Mouse (Mus musculus) lung, embryonic 15.5 days (tissue): ENCODE measurements around the gene Kansl1l. TPM values are rescaled to one million over a fixed set of nuclear protein-coding genes. Genes with fewer than 3 reads are reported as not detected.

ENCODE experiments used
- ATAC-seq: fragments of 200-750 bp; cut with Nextera tagmentation; 2 replicates; pipeline ENCODE4 v1.8.0; 2017; ENCODE audit warnings: moderate number of reproducible peaks, borderline replicate concordance; ENCODE audit not compliant: low FRiP score, low TSS enrichment; ENCODE audit errors: extremely low read depth
- H3K27ac ChIP-seq: fragments of 300-500 bp; sonication (generic); 2 replicates; pipeline ENCODE4 v1.5.1; 2015; ENCODE audit warnings: moderate library complexity, mild to moderate bottlenecking, inconsistent platforms
- H3K27me3 ChIP-seq: fragments of 300-500 bp; sonication (generic); 2 replicates; pipeline ENCODE4 v1.6.1; 2015; ENCODE audit warnings: inconsistent platforms
- H3K36me3 ChIP-seq: fragments of 300-500 bp; sonication (generic); 2 replicates; pipeline ENCODE4 v1.6.1; 2015; ENCODE audit warnings: inconsistent platforms
- H3K4me1 ChIP-seq: fragments of 300-500 bp; sonication (generic); 2 replicates; pipeline ENCODE4 v1.6.1; 2015; ENCODE audit warnings: inconsistent platforms
- H3K4me2 ChIP-seq: fragments of 300-500 bp; sonication (generic); 2 replicates; pipeline ENCODE4 v1.6.1; 2015; ENCODE audit warnings: inconsistent platforms, mild to moderate bottlenecking, moderate library complexity
- H3K4me3 ChIP-seq: fragments of 300-500 bp; sonication (generic); 2 replicates; pipeline ENCODE4 v1.5.1; 2015; ENCODE audit warnings: mild to moderate bottlenecking, inconsistent platforms
- H3K9ac ChIP-seq: fragments of 300-500 bp; sonication (generic); 2 replicates; pipeline ENCODE4 v1.6.1; 2015; ENCODE audit warnings: inconsistent platforms
- H3K9me3 ChIP-seq: fragments of 300-500 bp; sonication (generic); 2 replicates; pipeline ENCODE4 v1.6.1; 2016; ENCODE audit warnings: inconsistent platforms
- WGBS: fragments of 180-500 bp; shearing (Covaris S2); methylation state at CpG from one replicate; pipeline ENCODE4 v1.1.7; 2015; 5-methylcytosine and 5-hydroxymethylcytosine counted together
- polyA plus RNA-seq: library from polyadenylated mRNA; unstranded; fragments of >200 nt; fragmentation: Nextera tagmentation; extraction: Ambion mirVana; gene quantifications from 2 replicates; pipeline ENCODE4 v1.2.1, GENCODE M21; 2015

Gene Kansl1l
- polyA plus RNA-seq, 1 experiment from 2014 or later = 23.2 TPM

DNA sequence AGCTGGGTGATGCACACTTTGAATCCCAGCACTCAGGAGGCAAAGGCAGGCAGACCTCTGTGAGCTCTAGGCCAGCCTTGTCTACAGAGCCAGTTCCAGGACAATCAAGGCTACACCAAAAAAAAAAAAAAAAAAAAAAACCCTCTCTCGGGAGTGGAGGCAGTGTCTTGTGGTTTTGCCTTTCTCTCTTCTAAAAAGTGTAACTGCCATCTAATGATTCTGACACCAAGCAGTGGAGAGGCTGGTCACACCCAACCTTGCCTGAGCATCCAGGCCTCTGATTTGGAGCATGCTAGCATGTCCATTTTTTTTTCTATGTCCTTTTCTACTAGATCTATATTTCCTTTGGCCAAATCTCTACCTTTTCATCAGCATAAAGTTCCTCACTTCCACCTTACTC is 21.8 kb upstream of the Kansl1l start:
- peak; percentile 20; the same call in 1 of the 2 replicates for ATAC-seq
- Histone ChIP-seq H3K4me2 (no peak overlapping the region), H3K36me3 (peaks cover 35% of the 10 kb centered on the region), H3K4me3 (no peak overlapping the region), H3K27me3 (no peaks in the 10 kb centered on the region), H3K9ac (no peak overlapping the region), H3K4me1 (peaks cover 25% of the 10 kb centered on the region), H3K9me3 (no peaks in the 10 kb centered on the region), H3K27ac (peak overlapping the region; percentile 68)
- 14% methylated on average over 1 of the region's 1 CpGs for WGBS

DNA sequence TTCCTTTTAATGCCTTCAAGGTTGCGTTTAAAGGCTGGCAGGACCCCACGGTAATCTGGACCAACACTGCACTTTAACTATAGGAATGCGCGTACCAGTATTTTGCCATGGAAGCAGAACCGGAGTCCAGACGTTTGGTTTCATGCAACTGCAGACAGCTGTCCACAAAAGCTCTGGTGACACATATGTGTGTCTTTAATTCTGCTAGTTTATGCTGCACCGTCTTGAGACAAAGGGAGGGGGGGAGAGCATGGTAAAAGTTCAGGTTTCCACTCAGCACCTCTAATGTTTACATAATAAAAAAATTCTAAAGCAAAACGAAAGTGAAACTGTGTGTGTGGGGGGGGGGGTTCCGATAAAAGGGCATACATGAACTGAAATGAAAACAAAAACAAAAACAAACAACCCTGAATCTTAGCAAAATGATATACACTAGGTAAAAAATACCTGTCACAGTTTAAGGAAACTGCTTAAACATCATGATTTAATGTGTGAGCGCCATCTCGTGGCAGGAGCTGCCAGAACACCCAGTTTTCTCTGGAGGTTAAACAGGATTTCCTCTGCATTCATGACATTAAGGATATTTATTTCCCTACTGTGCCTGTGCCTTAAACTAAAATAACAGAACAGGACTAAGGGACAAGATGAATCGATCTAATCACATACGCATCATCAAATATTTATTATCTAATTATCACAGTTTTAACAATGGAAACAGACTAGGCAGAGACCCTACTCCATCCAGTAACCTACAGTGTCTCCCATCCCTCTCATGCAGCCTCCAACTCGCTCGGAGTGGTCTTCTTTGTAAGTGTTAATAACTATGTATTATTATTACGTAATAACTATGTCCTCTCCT is 21.1 kb upstream of the Kansl1l start:
- peak overlapping the region; percentile 68 for H3K27ac ChIP-seq

DNA sequence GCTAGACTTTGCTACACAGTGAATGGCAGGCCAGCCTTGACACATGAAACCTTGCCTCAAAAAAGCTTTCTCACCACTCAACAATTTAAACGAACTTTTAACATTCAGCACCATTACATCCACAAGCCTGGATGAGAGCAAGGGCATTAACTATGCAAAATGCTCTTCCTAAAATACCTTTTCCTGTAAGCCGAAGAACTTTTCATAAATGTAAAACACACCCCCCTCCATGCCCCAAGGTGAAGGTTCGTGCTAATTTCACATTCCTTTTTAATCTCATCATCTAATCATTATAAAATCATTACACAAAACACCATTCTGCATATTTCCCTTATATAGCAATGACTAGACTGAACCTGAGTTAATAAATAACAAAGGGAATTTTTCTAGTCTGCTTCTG is 19.8 kb upstream of the Kansl1l start:
- Histone ChIP-seq H3K9ac (no peak overlapping the region), H3K9me3 (no peaks in the 10 kb centered on the region), H3K27me3 (no peaks in the 10 kb centered on the region), H3K27ac (no peak overlapping the region), H3K4me2 (no peak overlapping the region), H3K4me1 (peaks cover 32% of the 10 kb centered on the region), H3K36me3 (peaks cover 24% of the 10 kb centered on the region), H3K4me3 (no peak overlapping the region)
- 64% methylated on average over 3 of the region's 3 CpGs for WGBS
- no peak for ATAC-seq

More for the DNA sequence above, 21.1 kb upstream of the Kansl1l start:
- peak overlapping the region; percentile 10; the same call in 1 of the 2 replicates for H3K4me3 ChIP-seq
- 40% methylated on average over 16 of the region's 16 CpGs for WGBS
- no peaks in the 10 kb centered on the region for H3K9me3 ChIP-seq
- peaks cover 35% of the 10 kb centered on the region for H3K36me3 ChIP-seq
- no peak overlapping the region for H3K9ac ChIP-seq
- H3K4me1 ChIP-seq = peaks cover 30% of the 10 kb centered on the region
- no peaks in the 10 kb centered on the region for H3K27me3 ChIP-seq
- peak overlapping the region; percentile 29 for H3K4me2 ChIP-seq
- ATAC-seq = peak; percentile 11; the same call in 1 of the 2 replicates

DNA sequence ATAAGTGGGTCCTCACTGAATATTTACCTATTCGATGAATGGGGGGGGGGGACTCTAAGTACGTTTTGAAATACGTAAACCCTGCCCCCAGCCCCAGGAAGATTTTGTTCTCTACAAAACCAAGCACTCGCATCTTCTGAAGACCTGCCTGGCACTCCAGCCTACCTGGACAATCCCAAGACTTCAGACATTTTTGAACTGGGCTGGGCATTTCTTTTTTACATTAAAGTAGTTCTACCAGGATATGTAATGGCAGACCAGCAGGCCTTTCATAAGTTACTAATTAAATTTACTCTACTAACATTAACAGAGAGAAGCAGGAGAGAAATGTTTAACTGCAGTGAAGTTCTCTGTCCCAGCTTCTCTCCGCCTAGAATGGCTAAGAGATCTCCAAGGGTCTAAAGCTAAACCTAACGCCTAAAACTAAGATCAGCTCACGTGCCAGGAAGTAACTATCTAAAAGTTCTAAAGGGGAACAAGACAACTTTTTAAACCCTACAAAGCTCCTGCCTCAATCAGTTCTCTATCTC is 15.3 kb upstream of the Kansl1l start:
- 64% methylated on average over 7 of the region's 7 CpGs for WGBS
- peak; percentile 73; the same call in 1 of the 2 replicates for ATAC-seq
- H3K27ac ChIP-seq = peak overlapping the region; percentile 79

DNA sequence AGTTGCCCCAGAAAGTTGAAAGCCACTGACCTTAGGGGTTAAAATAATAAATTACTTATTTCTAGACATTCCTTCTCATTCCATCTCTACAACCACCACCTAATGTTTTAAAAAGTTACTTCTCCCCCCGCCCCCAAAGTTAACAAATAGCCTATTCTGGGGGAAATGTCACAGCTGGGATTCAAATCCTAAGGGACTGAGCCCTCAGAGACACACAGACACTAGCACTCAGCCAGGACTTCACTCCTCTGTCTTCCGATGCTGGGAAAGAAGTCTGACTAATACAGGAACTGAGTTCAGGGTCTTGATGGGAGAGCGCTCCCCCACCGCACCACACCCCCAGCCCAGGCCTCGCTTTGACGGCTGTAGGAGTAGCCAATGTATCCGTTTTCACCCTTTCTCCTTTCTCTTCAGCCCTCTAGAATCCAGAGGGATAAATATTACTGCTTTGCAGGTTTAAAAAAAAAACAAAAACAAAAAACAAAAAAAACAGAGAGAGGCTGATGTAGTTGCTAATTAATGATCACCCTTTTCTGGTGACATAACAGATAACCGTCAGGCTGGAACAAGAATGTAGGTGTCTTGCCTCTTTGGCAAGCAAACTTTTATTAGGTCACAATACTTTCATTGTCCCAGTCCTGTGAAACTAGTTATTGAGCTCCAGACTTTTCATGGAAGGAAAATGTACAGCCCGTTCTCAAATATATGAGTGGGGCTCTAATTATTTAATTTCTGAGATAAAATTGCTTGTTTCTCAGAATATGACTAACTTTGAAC is 14.7 kb upstream of the Kansl1l start:
- 53% methylated on average over 9 of the region's 9 CpGs for WGBS
- peak; percentile 33; the same call in 1 of the 2 replicates for ATAC-seq
- no peaks in the 10 kb centered on the region for H3K27me3 ChIP-seq
- no peak overlapping the region for H3K4me3 ChIP-seq
- peaks cover 9% of the 10 kb centered on the region for H3K4me1 ChIP-seq
- H3K9me3 ChIP-seq = no peaks in the 10 kb centered on the region
- no peak overlapping the region for H3K9ac ChIP-seq
- H3K36me3 ChIP-seq = peaks cover 22% of the 10 kb centered on the region
- no peak overlapping the region for H3K4me2 ChIP-seq
- H3K27ac ChIP-seq = peak overlapping the region; percentile 79

More for the DNA sequence above, 15.3 kb upstream of the Kansl1l start:
- H3K9me3 ChIP-seq = no peaks in the 10 kb centered on the region
- H3K36me3 ChIP-seq = peaks cover 22% of the 10 kb centered on the region
- H3K4me2 ChIP-seq = no peak overlapping the region
- H3K4me1 ChIP-seq = peaks cover 9% of the 10 kb centered on the region
- H3K4me3 ChIP-seq = no peak overlapping the region
- H3K27me3 ChIP-seq = no peaks in the 10 kb centered on the region
- no peak overlapping the region for H3K9ac ChIP-seq

DNA sequence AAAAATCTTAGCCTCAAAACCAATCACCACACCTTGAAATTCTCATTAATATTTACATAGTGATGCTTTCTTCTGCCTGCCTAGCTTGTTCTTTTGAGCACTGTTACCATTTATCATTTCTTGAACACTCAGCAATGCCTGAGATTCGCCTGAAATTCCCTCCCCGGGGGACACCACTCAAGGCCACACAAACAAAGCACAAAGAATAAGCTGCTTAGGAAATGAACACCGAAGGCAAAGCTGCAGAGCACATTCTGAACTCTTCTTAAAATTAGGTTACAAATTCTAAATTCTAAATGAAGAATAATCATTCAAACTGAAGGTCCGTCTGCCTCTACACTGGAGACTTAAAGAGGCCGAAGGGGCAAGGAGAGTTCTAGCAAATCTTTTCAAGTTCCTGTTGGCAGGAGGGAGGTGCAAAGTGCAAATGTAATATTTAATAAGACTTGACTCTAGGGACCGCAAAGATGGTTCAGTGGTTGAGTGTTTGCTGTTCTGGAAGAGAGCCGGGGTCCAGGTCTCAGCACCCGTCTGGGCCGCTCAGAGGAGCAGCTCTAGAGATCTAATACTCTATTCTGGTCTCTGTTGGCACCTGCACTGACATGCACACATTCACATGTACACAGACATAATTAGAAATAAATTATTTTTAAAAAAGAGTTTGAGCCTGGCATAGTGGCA is 12.2 kb upstream of the Kansl1l start:
- no peak overlapping the region for H3K4me3 ChIP-seq
- no peaks in the 10 kb centered on the region for H3K27me3 ChIP-seq
- H3K4me2 ChIP-seq = no peak overlapping the region
- H3K4me1 ChIP-seq = peaks cover 9% of the 10 kb centered on the region
- H3K9ac ChIP-seq = no peak overlapping the region
- no peaks in the 10 kb centered on the region for H3K9me3 ChIP-seq
- peaks cover 9% of the 10 kb centered on the region; the same call in 1 of the 2 replicates for H3K36me3 ChIP-seq
- WGBS = 52% methylated on average over 9 of the region's 9 CpGs
- peak; percentile 51; the same call in 1 of the 2 replicates for ATAC-seq
- H3K27ac ChIP-seq = peak overlapping the region; percentile 61

DNA sequence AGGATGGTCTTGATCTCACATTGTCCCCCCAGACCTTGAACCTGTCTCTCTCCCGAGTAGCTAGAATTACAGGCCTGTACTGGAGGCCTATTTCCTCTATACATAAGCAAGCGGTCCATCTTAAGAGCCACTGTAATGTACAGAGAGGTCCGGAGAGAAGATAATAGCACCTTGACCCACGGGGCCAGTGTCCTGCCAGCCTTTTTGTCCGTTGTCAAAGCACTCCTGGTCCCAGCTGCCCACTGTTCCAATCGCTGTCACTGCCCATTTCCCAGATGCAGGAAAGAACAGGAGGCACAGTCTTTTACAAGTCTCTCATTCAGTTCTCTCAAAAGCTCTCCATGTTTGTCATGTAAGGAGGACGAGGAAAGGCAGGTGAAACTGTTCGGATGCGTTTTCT is 4.6 kb upstream of the Kansl1l start:
- 0 out of 2 replicates have a peak, but pooled peaks cover 2% of the 10 kb centered on the region for H3K36me3 ChIP-seq
- H3K9me3 ChIP-seq = no peaks in the 10 kb centered on the region
- 69% methylated on average over 9 of the region's 9 CpGs for WGBS
- no peaks in the 10 kb centered on the region for H3K27me3 ChIP-seq
- no peak overlapping the region for H3K9ac ChIP-seq
- H3K27ac ChIP-seq = no peak overlapping the region
- no peak overlapping the region for H3K4me2 ChIP-seq
- H3K4me3 ChIP-seq = no peak overlapping the region
- no peak for ATAC-seq
- peaks cover 7% of the 10 kb centered on the region for H3K4me1 ChIP-seq

DNA sequence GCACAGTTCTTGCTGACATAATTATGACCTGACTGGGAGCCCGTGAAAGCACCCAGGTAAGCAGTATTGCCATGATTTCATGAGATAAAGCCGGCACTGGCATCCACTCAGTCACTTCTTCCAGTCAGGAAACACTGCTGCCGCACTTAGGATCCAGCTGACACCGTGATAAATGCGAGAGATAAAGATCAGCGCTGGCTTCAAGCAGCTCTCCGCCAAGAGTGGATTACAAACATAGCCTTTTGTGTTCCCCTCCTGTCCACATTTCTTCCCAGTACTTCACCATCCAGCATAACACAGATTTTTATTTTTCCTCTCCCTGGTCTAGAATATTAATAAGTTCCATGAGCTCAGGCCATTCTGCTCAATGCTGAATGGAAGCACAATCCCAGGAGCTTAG is 2.9 kb upstream of the Kansl1l start:
- Histone ChIP-seq H3K9ac (no peak overlapping the region), H3K27me3 (no peaks in the 10 kb centered on the region), H3K4me1 (peaks cover 8% of the 10 kb centered on the region), H3K9me3 (no peaks in the 10 kb centered on the region), H3K36me3 (no peaks in the 10 kb centered on the region), H3K4me2 (no peak overlapping the region), H3K4me3 (no peak overlapping the region), H3K27ac (0 out of 2 replicates have a peak overlapping the region, but pooled peaks have one; percentile 24)
- no peak for ATAC-seq
- WGBS = 12% methylated on average over 7 of the region's 7 CpGs

DNA sequence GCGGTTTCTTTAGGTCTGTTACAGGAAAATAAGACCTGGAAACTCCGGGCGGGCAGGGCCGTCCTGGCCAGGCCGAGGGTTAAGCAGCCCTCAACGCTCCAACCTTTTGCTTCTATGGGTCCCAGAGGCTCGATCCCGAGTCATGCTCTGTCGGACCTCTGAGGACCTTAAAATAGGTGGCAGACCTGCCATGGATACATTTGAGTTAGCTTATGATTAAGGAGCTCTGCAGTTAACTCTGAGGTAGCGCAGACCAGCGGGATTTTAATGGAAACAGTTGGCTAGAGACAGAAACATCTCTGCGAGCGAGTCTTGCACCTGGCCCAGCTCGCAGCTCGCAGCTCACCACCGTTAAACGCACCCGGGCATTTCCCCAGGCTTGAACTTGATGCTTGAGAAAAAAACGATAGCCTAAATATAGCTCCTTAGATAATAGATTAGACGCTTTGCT is 528 bp upstream of the Kansl1l start:
- Histone ChIP-seq H3K27me3 (no peaks in the 10 kb centered on the region), H3K4me1 (peaks cover 23% of the 10 kb centered on the region), H3K9ac (peak overlapping the region; percentile 89), H3K36me3 (no peaks in the 10 kb centered on the region), H3K27ac (peak overlapping the region; percentile 98), H3K9me3 (no peaks in the 10 kb centered on the region), H3K4me2 (peak overlapping the region; percentile 85), H3K4me3 (peak overlapping the region; percentile 89)
- ATAC-seq = peak; percentile 26; the same call in 1 of the 2 replicates
- WGBS = 1% methylated on average over 20 of the region's 20 CpGs

DNA sequence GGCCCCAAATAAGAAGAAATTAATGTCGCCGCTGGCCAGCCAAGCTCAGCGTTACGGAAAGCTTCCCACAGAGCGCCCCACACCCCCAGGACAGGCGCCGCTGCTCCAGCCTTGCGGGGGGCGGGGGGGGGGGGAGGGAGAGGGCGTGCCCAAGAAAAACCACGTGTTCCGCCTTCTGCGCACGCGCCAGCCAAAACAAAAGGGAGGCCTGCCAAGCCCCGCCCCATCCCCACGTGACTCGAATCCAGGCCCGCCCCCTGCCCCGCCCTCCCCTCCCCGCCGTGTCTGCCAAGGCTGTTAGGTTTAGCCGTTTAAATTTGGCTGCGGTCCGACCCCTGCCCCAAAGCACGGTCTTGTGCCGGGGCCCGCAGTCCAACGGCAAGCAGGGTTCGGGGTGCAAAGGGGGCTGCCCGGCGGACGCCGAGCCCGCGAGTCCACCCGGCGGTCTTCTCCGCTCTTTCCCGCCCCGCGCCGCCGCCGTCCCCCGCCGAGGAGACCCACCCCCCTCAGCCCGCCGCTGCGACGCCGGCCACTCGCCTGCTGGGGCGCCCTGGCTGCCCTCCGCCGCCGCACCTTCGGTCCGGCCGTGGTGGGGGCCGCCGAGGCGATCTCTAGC is 417 bp downstream of the Kansl1l start:
- Histone ChIP-seq H3K4me2 (peak overlapping the region; percentile 85), H3K36me3 (no peaks in the 10 kb centered on the region), H3K27ac (peak overlapping the region; percentile 98), H3K9ac (peak overlapping the region; percentile 96), H3K27me3 (no peaks in the 10 kb centered on the region), H3K4me3 (peak overlapping the region; percentile 89), H3K9me3 (no peaks in the 10 kb centered on the region), H3K4me1 (peaks cover 24% of the 10 kb centered on the region)
- ATAC-seq = peak; percentile 88
- under 1% methylated on average over 54 of the region's 63 CpGs for WGBS
